Mouse (Mus musculus) ES-Bruce4 (cell line): ENCODE measurements around the gene Sbf1.

Source experiments
- CTCF ChIP-seq: IDR thresholded peaks from one replicate; pipeline ENCODE4 v1.8.1; 2011; ENCODE audit warnings: low read depth, low read length
- EP300 ChIP-seq: IDR thresholded peaks from 2 replicates; pipeline ENCODE4 v1.6.1; 2011; ENCODE audit warnings: low read depth, low read length; ENCODE audit not compliant: insufficient read depth

DNA sequence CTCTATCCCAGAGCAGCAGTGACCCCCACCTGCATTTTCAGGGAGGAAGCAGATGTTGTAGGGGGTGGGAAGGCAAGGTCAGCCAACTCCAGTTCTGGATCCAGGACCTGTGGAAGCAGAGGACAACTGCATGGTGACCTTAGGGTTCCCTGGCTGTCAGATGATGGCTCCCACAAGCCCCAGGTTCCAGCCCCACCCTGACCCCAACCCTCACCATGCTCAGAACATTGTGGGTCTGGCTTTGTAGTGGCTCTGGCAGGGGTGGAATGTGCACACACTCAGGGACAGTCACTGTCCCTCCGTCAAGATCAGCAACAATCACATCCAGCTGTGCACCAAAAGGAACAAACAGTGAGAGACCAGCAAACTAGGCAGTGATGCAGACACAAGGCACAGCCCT, 9.1 kb downstream of the Sbf1 start:
- TF ChIP-seq CTCF (no peak), EP300 (no peak)
